Comparison of ENCODE assay signal across 8 mouse cellular contexts in genomic region chr11:102446581-102447461, GRCm38 (mm10). TPM values are rescaled to one million over a fixed set of nuclear protein-coding genes. Genes with fewer than 3 reads are reported as not detected.
DNase-seq lines count a peak whose midpoint lies in the region; ATAC-seq and TF ChIP-seq lines count a peak whose summit lies in the region.

No protein-coding gene starts in this region.

- peak overlapping the region; percentile 78 for H3K4me2 ChIP-seq in liver, embryonic 16.5 days (ENCODE audit: low read depth, low read length)
- peak overlapping the region; percentile 91 for H3K4me2 ChIP-seq in stomach, embryonic 15.5 days

- intact Hi-C loops in heart, postnatal 36 days (cut with DNase I): no loop called here

- no peak for TF ChIP-seq POLR2A in kidney, adult 2 months (IDR thresholded peaks at IDR 0.05; ENCODE audit: low read depth, low read length)
- no peak for TF ChIP-seq POLR2A in cortical plate, adult 2 months (IDR thresholded peaks at IDR 0.05; ENCODE audit: extremely low read depth, insufficient read depth, low read length)

- ATAC-seq in G1E (ENCODE audit: extremely low read depth, insufficient number of reproducible peaks, low FRiP score, poor library complexity, severe bottlenecking): no peak
- ATAC-seq in liver, embryonic 16.5 days (ENCODE audit: low read depth): 0 out of 2 replicates have a peak, but pooled peaks have one; percentile 25
- peak; percentile 33; the same call in 1 of the 2 replicates for ATAC-seq in stomach, embryonic 15.5 days (ENCODE audit: insufficient read depth, low FRiP score, low read depth)

- H3K27me3 ChIP-seq in kidney, adult 2 months (replicated peaks; ENCODE audit: control insufficient read depth, insufficient read depth, low read length): peaks cover 2% of the 10 kb centered on the region
- H3K27me3 ChIP-seq in G1E (ENCODE audit: insufficient read depth, low read length): peaks cover 80% of the 10 kb centered on the region
- peaks cover 63% of the 10 kb centered on the region for H3K27me3 ChIP-seq in liver, embryonic 16.5 days (ENCODE audit: control insufficient read depth, insufficient read depth, low read depth, low read length)
- H3K27me3 ChIP-seq in stomach, embryonic 15.5 days (replicated peaks): no peaks in the 10 kb centered on the region

- H3K9ac ChIP-seq in liver, embryonic 16.5 days (ENCODE audit: low read depth, low read length): peak overlapping the region; percentile 51
- peak overlapping the region; percentile 97 for H3K9ac ChIP-seq in stomach, embryonic 15.5 days

- no peak for DNase-seq in kidney, adult 2 months
- no peak for DNase-seq in kidney, postnatal 36 days
- DNase-seq in G1E (ENCODE audit: low spot score): no peak
- DNase-seq in heart, postnatal 36 days: peak; percentile 45 to 58
- no peak for DNase-seq in spleen, postnatal 14 days (ENCODE audit: low spot score in 2 of 2)

- no peaks in the 10 kb centered on the region for H3K9me3 ChIP-seq in G1E (replicated peaks)
- no peaks in the 10 kb centered on the region for H3K9me3 ChIP-seq in liver, embryonic 16.5 days (replicated peaks; ENCODE audit: control insufficient read depth, low read length)
- no peaks in the 10 kb centered on the region for H3K9me3 ChIP-seq in stomach, embryonic 15.5 days

- H3K4me1 ChIP-seq in kidney, adult 2 months (ENCODE audit: control insufficient read depth, insufficient read depth, low read length): no peaks in the 10 kb centered on the region
- peaks cover 14% of the 10 kb centered on the region for H3K4me1 ChIP-seq in G1E (ENCODE audit: insufficient read depth, low read depth, low read length)
- peaks cover 6% of the 10 kb centered on the region for H3K4me1 ChIP-seq in cortical plate, adult 2 months (ENCODE audit: control insufficient read depth, insufficient read depth, low read length)
- peaks cover 11% of the 10 kb centered on the region for H3K4me1 ChIP-seq in liver, embryonic 16.5 days (ENCODE audit: control insufficient read depth, low read depth, low read length)
- peaks cover 43% of the 10 kb centered on the region for H3K4me1 ChIP-seq in stomach, embryonic 15.5 days

- 2% methylated on average over 44 of the region's 49 CpGs for WGBS in kidney, adult 2 months
- under 1% methylated on average over 48 of the region's 49 CpGs for WGBS in liver, embryonic 16.5 days (ENCODE audit: insufficient replicate concordance)
- under 1% methylated on average over 35 of the region's 49 CpGs for WGBS in stomach, embryonic 15.5 days

- TF ChIP-seq CTCF in kidney, adult 2 months (conservative IDR thresholded peaks at IDR 0.05; ENCODE audit: insufficient read depth, insufficient read length, low read depth, low read length): no peak
- TF ChIP-seq CTCF in G1E (IDR thresholded peaks at IDR 0.05; ENCODE audit: low read depth, low read length): no peak
- TF ChIP-seq CTCF in cortical plate, adult 2 months (IDR thresholded peaks at IDR 0.05; ENCODE audit: extremely low read depth, insufficient read depth, low read length): no peak

- H3K36me3 ChIP-seq in kidney, adult 2 months (ENCODE audit: control insufficient read depth, insufficient read depth, low read length): no peaks in the 10 kb centered on the region
- no peaks in the 10 kb centered on the region for H3K36me3 ChIP-seq in G1E (replicated peaks)
- no peaks in the 10 kb centered on the region for H3K36me3 ChIP-seq in liver, embryonic 16.5 days (ENCODE audit: control insufficient read depth, insufficient read depth)
- peaks cover 8% of the 10 kb centered on the region; the same call in 1 of the 2 replicates for H3K36me3 ChIP-seq in stomach, embryonic 15.5 days

- H3K4me3 ChIP-seq in kidney, adult 2 months (ENCODE audit: insufficient read depth, low read depth, low read length): peak overlapping the region; percentile 74
- peak overlapping the region; percentile 57; the same call in 1 of the 2 replicates for H3K4me3 ChIP-seq in G1E (ENCODE audit: low read depth, low read length)
- peak overlapping the region; percentile 80 for H3K4me3 ChIP-seq in cortical plate, adult 2 months (ENCODE audit: insufficient read depth, low read length)
- H3K4me3 ChIP-seq in liver, embryonic 16.5 days (ENCODE audit: low read depth, low read length): peak overlapping the region; percentile 60
- H3K4me3 ChIP-seq in stomach, embryonic 15.5 days (replicated peaks): peak overlapping the region; percentile 93

- peak overlapping the region; percentile 18 for H3K27ac ChIP-seq in kidney, adult 2 months (ENCODE audit: insufficient read depth, low read depth, low read length)
- peak overlapping the region; percentile 74 for H3K27ac ChIP-seq in cortical plate, adult 2 months (ENCODE audit: insufficient read depth, low read length)
- H3K27ac ChIP-seq in liver, embryonic 16.5 days (ENCODE audit: low read length): no peak overlapping the region
- peak overlapping the region; percentile 94 for H3K27ac ChIP-seq in stomach, embryonic 15.5 days

RNA-seq across cellular contexts. Expression of gene Fam171a2, which starts 0.7 kb away (rescaled TPM):
- polyA plus RNA-seq in kidney, adult 2 months (2012; rRNA removed): 18.9 and 20.4 TPM in 2 replicates
- total RNA-seq in G1E (2014; fragmentation: Nextera tagmentation) (not detected in 2 replicates), G1E (2017) (0.05 TPM in 1 of 2 replicates, not detected in the other)
- 0.08 and 0.16 TPM in 2 replicates for polyA plus RNA-seq in G1E (2012)
- polyA plus RNA-seq in cortical plate, adult 2 months (2012; rRNA removed): 77.9 and 78.3 TPM in 2 replicates
- total RNA-seq in heart, postnatal 36 days (2021): 1 to 10 TPM; 4.3 to 5.2 TPM
- polyA plus RNA-seq in liver, embryonic 16.5 days (2015; fragmentation: Nextera tagmentation; extraction: Ambion mirVana): 0.20 and 0.34 TPM in 2 replicates
- polyA plus RNA-seq in stomach, embryonic 15.5 days (2015; fragmentation: Nextera tagmentation; extraction: Ambion mirVana): 5.5 and 6.1 TPM in 2 replicates

RNA-seq across cellular contexts. Expression of gene Grn, which starts 16.7 kb away (rescaled TPM):
- polyA plus RNA-seq in kidney, adult 2 months (2012; rRNA removed): 184 and 195 TPM in 2 replicates
- total RNA-seq in G1E (2014; fragmentation: Nextera tagmentation): 45.8 and 46.0 TPM in 2 replicates
- 52.4 and 65.8 TPM in 2 replicates for total RNA-seq in G1E (2017)
- polyA plus RNA-seq in G1E (2012): 13.2 and 21.1 TPM in 2 replicates
- polyA plus RNA-seq in cortical plate, adult 2 months (2012; rRNA removed): 64.6 and 67.2 TPM in 2 replicates
- 100 to 1,000 TPM; 113 to 122 TPM for total RNA-seq in heart, postnatal 36 days (2021)
- 103 and 118 TPM in 2 replicates for polyA plus RNA-seq in liver, embryonic 16.5 days (2015; fragmentation: Nextera tagmentation; extraction: Ambion mirVana)
- 155 and 161 TPM in 2 replicates for polyA plus RNA-seq in stomach, embryonic 15.5 days (2015; fragmentation: Nextera tagmentation; extraction: Ambion mirVana)

RNA-seq across cellular contexts. Expression of gene Itga2b, which starts 23.1 kb away (rescaled TPM):
- 14.9 and 16.0 TPM in 2 replicates for polyA plus RNA-seq in kidney, adult 2 months (2012; rRNA removed)
- 27.3 and 37.6 TPM in 2 replicates for total RNA-seq in G1E (2014; fragmentation: Nextera tagmentation)
- total RNA-seq in G1E (2017): 72.3 and 76.1 TPM in 2 replicates
- polyA plus RNA-seq in G1E (2012): 23.5 and 27.8 TPM in 2 replicates
- 4.1 and 4.9 TPM in 2 replicates for polyA plus RNA-seq in cortical plate, adult 2 months (2012; rRNA removed)
- 1 to 10 TPM; 3.1 to 3.8 TPM for total RNA-seq in heart, postnatal 36 days (2021)
- 28.0 and 32.9 TPM in 2 replicates for polyA plus RNA-seq in liver, embryonic 16.5 days (2015; fragmentation: Nextera tagmentation; extraction: Ambion mirVana)
- 7.3 and 7.8 TPM in 2 replicates for polyA plus RNA-seq in stomach, embryonic 15.5 days (2015; fragmentation: Nextera tagmentation; extraction: Ambion mirVana)

RNA-seq across cellular contexts. Expression of gene Slc25a39, which starts 39.1 kb away (rescaled TPM):
- polyA plus RNA-seq in kidney, adult 2 months (2012; rRNA removed): 1,128 and 1,486 TPM in 2 replicates
- total RNA-seq in G1E (2014; fragmentation: Nextera tagmentation) (205 TPM in 2 replicates), G1E (2017) (55.3 and 55.9 TPM in 2 replicates)
- polyA plus RNA-seq in G1E (2012): 230 and 231 TPM in 2 replicates
- polyA plus RNA-seq in cortical plate, adult 2 months (2012; rRNA removed): 85.9 and 88.4 TPM in 2 replicates
- total RNA-seq in heart, postnatal 36 days (2021): 100 to 1,000 TPM; 174 to 183 TPM
- polyA plus RNA-seq in liver, embryonic 16.5 days (2015; fragmentation: Nextera tagmentation; extraction: Ambion mirVana): 454 and 500 TPM in 2 replicates
- polyA plus RNA-seq in stomach, embryonic 15.5 days (2015; fragmentation: Nextera tagmentation; extraction: Ambion mirVana): 256 and 259 TPM in 2 replicates

RNA-seq across cellular contexts. Expression of gene Rundc3a, which starts 53.6 kb away (rescaled TPM):
- polyA plus RNA-seq in kidney, adult 2 months (2012; rRNA removed): 2.6 and 3.4 TPM in 2 replicates
- total RNA-seq in G1E (2014; fragmentation: Nextera tagmentation): not detected in 2 replicates
- 0.16 TPM in 1 of 2 replicates, not detected in the other for total RNA-seq in G1E (2017)
- polyA plus RNA-seq in G1E (2012): not detected in 2 replicates
- polyA plus RNA-seq in cortical plate, adult 2 months (2012; rRNA removed): 511 and 558 TPM in 2 replicates
- total RNA-seq in heart, postnatal 36 days (2021): under 1 TPM in 1 of 2 experiments, not detected in 1; 0.19 TPM
- polyA plus RNA-seq in liver, embryonic 16.5 days (2015; fragmentation: Nextera tagmentation; extraction: Ambion mirVana): 2.1 and 2.2 TPM in 2 replicates
- polyA plus RNA-seq in stomach, embryonic 15.5 days (2015; fragmentation: Nextera tagmentation; extraction: Ambion mirVana): 8.8 and 9.2 TPM in 2 replicates

Comparison
In these comparisons a context has a peak if more than half of its experiments do, and no peak if none do; other contexts are left out.
1. DNase-seq: peak in heart, postnatal 36 days (2 of 2); none in kidney, adult 2 months (single experiment), kidney, postnatal 36 days (0 of 2), G1E (single experiment) and spleen, postnatal 14 days (0 of 2).
2. Peak in every context shown above with its lines, with median percentiles within 50 percentile points of each other: H3K4me3 ChIP-seq.